Mouse (Mus musculus): Measurements from ENCODE around the gene Ubl4b. TPM values are rescaled to one million over a fixed set of nuclear protein-coding genes. Genes with fewer than 3 reads are reported as not detected.

Ubl4b gene
- not detected in 2 replicates for polyA plus RNA-seq (2014; fragmentation: Nextera tagmentation; extraction: Ambion mirVana)

DNA sequence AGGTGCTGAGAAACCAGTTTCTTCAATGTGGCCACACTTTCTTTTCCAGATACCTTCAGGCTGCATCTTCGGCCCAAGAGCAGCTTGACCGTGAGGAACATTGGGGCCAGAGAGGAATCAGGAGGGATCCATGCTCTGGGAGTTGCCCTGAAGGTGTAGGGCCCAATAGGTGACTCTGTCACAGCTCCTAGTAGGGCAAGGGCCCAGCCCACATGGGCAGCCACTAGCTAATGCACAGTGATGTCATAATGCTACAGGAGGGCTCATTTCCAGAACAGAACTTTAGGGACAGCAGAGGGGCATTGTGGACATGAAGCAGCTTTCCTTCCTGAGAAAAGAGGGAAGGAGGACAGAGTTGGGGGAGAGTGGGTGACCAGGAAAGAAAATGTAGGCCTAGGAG, at the start of gene Ubl4b:
Ubl4b (minus strand) TSS at position 232 of the 400 bp plus-strand sequence.
- Histone ChIP-seq H3K9me3 (ENCODE audit: control insufficient read depth, low read depth, low read length) (no peaks in the 10 kb centered on the region), H3K27me3 (ENCODE audit: control insufficient read depth, insufficient read depth, low read length) (no peaks in the 10 kb centered on the region), H3K4me1 (ENCODE audit: control insufficient read depth, insufficient read depth, low read length) (0 out of 2 replicates have a peak, but pooled peaks cover 3% of the 10 kb centered on the region), H3K4me2 (replicated peaks; ENCODE audit: low read depth, low read length) (no peak within 1 kb of the TSS), H3K4me3 (ENCODE audit: low read depth, low read length) (no peak within 1 kb of the TSS), H3K36me3 (ENCODE audit: control insufficient read depth, insufficient read depth, low read length) (no peaks in the 10 kb centered on the region), H3K9ac (replicated peaks; ENCODE audit: low read depth, low read length) (no peak within 1 kb of the TSS), H3K27ac (ENCODE audit: low read length) (no peak within 1 kb of the TSS)
- ATAC-seq (ENCODE audit: insufficient number of reproducible peaks, insufficient read depth, low FRiP score, low read depth): no peak
- 71% methylated on average over 2 of the region's 2 CpGs for WGBS

GRCm38 (mm10) chr3:107600127-107600526, 45.3 kb upstream of the Ubl4b start:
- H3K9ac ChIP-seq (replicated peaks; ENCODE audit: low read depth, low read length): no peak overlapping the region
- no peaks in the 10 kb centered on the region for H3K4me1 ChIP-seq (ENCODE audit: control insufficient read depth, insufficient read depth, low read length)
- H3K27ac ChIP-seq (ENCODE audit: low read length): no peak overlapping the region
- ATAC-seq (ENCODE audit: insufficient number of reproducible peaks, insufficient read depth, low FRiP score, low read depth): no peak
- no peak overlapping the region for H3K4me2 ChIP-seq (replicated peaks; ENCODE audit: low read depth, low read length)
- peaks cover 46% of the 10 kb centered on the region for H3K27me3 ChIP-seq (ENCODE audit: control insufficient read depth, insufficient read depth, low read length)
- no peak overlapping the region for H3K4me3 ChIP-seq (ENCODE audit: low read depth, low read length)
- no peaks in the 10 kb centered on the region for H3K36me3 ChIP-seq (ENCODE audit: control insufficient read depth, insufficient read depth, low read length)
- H3K9me3 ChIP-seq (ENCODE audit: control insufficient read depth, low read depth, low read length): no peaks in the 10 kb centered on the region
- WGBS: 41% methylated on average over 5 of the region's 6 CpGs

DNA sequence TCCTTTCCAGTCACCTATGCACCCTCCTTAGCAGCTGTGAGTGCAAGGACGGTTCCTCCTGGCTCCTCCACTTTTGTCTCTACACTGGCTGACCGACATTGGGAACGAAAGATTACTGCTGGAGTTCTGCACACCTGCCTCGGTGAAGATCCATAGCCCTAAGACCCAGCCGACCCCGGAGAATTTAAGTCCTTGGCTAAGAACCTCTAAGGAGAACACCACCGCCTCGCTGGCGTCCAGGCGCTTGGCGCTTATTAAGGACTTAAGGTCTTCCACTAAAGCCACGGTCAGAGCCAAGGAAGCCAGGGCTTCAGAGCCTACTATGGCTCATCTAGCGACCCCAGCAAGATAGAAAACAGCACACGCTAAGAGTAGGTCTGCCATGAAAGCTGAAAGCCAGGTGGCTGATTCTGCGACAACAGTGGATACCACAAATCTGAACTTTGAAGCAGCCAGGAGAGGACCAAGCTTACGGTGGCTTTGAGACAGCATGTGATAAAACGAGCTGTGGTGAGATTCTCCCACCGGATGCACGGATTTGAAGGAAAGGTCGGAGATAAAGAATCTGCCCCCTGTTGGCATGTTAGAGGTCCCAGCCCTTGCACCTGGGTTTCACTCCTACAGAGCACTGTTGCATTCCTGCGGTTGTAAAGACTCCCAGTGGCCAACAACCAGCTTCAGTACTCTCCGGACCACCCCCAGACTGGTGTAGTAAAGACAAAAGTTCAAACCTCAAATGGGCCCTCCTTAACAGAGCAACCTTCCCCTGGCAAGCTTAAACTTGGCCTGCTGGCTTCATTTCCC, 42.9 kb upstream of the Ubl4b start:
- H3K9ac ChIP-seq (replicated peaks; ENCODE audit: low read depth, low read length): no peak overlapping the region
- H3K4me1 ChIP-seq (ENCODE audit: control insufficient read depth, insufficient read depth, low read length): 0 out of 2 replicates have a peak, but pooled peaks cover 3% of the 10 kb centered on the region
- 9% methylated on average over 22 of the region's 22 CpGs for WGBS
- no peaks in the 10 kb centered on the region for H3K9me3 ChIP-seq (ENCODE audit: control insufficient read depth, low read depth, low read length)
- H3K36me3 ChIP-seq (ENCODE audit: control insufficient read depth, insufficient read depth, low read length): no peaks in the 10 kb centered on the region
- ATAC-seq (ENCODE audit: insufficient number of reproducible peaks, insufficient read depth, low FRiP score, low read depth): no peak
- peaks cover 68% of the 10 kb centered on the region for H3K27me3 ChIP-seq (ENCODE audit: control insufficient read depth, insufficient read depth, low read length)
- H3K27ac ChIP-seq (ENCODE audit: low read length): no peak overlapping the region
- no peak overlapping the region for H3K4me3 ChIP-seq (ENCODE audit: low read depth, low read length)
- no peak overlapping the region for H3K4me2 ChIP-seq (replicated peaks; ENCODE audit: low read depth, low read length)

DNA sequence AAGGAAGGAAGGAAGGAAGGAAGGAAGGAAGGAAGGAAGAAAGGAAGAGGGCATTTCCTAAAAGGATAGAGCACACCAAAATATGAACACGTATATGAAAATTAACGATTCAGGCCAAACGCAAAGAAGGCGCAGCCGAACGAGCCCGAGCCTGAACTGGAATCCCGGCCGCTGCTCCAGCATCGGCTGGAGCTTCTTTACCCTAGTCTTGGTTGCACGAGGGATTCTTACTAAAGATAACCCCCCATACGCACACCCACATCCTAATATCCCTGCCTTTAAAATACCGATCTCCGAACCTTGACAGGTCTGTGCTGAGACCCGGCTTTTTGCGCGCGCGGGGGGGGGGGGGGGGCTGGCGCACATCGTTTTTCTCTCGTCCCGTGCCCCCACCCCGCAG, 42.3 kb upstream of the Ubl4b start:
- H3K36me3 ChIP-seq (ENCODE audit: control insufficient read depth, insufficient read depth, low read length): no peaks in the 10 kb centered on the region
- H3K4me1 ChIP-seq (ENCODE audit: control insufficient read depth, insufficient read depth, low read length): 0 out of 2 replicates have a peak, but pooled peaks cover 3% of the 10 kb centered on the region
- H3K9ac ChIP-seq (replicated peaks; ENCODE audit: low read depth, low read length): no peak overlapping the region
- 3% methylated on average over 20 of the region's 24 CpGs for WGBS
- no peaks in the 10 kb centered on the region for H3K9me3 ChIP-seq (ENCODE audit: control insufficient read depth, low read depth, low read length)
- peaks cover 72% of the 10 kb centered on the region for H3K27me3 ChIP-seq (ENCODE audit: control insufficient read depth, insufficient read depth, low read length)
- ATAC-seq (ENCODE audit: insufficient number of reproducible peaks, insufficient read depth, low FRiP score, low read depth): no peak
- H3K4me2 ChIP-seq (replicated peaks; ENCODE audit: low read depth, low read length): no peak overlapping the region
- H3K27ac ChIP-seq (ENCODE audit: low read length): no peak overlapping the region
- H3K4me3 ChIP-seq (ENCODE audit: low read depth, low read length): no peak overlapping the region

DNA sequence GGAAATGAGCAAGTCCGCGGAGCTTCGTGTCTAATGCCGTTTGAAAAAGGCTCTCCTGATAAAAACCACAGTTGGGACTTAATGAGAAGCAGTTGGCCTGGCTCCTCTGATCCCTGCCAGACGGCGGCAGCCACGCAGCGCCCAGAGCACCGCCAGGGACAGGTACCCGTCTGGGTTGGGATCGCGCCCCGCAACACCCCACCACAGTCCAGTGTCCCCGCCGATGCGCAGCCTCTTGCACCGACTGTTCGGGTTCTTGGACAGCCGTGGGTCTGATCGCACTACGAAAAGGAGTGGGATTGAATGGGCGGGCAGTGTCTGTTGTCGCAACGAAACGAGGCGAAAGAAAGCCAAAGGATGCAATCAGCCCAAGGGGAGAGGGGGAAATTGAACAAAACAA, 41.7 kb upstream of the Ubl4b start:
- no peak overlapping the region for H3K27ac ChIP-seq (ENCODE audit: low read length)
- 0 out of 2 replicates have a peak, but pooled peaks cover 3% of the 10 kb centered on the region for H3K4me1 ChIP-seq (ENCODE audit: control insufficient read depth, insufficient read depth, low read length)
- H3K9me3 ChIP-seq (ENCODE audit: control insufficient read depth, low read depth, low read length): no peaks in the 10 kb centered on the region
- WGBS: under 1% methylated on average over 26 of the region's 26 CpGs
- H3K27me3 ChIP-seq (ENCODE audit: control insufficient read depth, insufficient read depth, low read length): peaks cover 69% of the 10 kb centered on the region
- no peak overlapping the region for H3K9ac ChIP-seq (replicated peaks; ENCODE audit: low read depth, low read length)
- H3K4me2 ChIP-seq (replicated peaks; ENCODE audit: low read depth, low read length): no peak overlapping the region
- H3K36me3 ChIP-seq (ENCODE audit: control insufficient read depth, insufficient read depth, low read length): no peaks in the 10 kb centered on the region
- ATAC-seq (ENCODE audit: insufficient number of reproducible peaks, insufficient read depth, low FRiP score, low read depth): no peak
- no peak overlapping the region for H3K4me3 ChIP-seq (ENCODE audit: low read depth, low read length)

DNA sequence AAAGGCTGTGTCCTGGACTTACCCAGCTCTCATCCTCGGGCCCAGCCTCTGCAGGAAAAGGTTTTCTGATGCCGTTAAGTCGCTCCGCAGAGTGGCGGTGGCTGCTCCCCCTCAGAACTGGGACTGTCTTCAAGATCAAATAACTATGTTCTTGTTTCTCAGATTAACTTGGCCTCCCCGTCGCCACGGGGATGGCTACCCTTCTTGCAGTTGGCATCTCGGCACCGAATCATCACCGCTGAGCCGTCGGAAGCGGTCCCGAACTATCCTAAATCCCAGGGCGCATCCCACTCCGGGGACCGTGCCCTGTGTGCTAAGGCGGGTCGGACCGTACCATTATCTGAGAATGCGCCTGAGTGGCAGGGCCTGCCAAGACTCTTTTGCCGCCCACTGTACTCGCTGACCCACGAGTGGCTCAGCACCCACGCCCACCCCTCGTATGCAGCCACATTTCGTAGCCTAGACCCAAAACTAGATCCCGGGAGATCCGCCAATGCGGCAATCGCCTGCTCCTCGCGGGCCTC, 41.1 kb upstream of the Ubl4b start:
- no peak for ATAC-seq (ENCODE audit: insufficient number of reproducible peaks, insufficient read depth, low FRiP score, low read depth)
- no peaks in the 10 kb centered on the region for H3K9me3 ChIP-seq (ENCODE audit: control insufficient read depth, low read depth, low read length)
- no peak overlapping the region for H3K9ac ChIP-seq (replicated peaks; ENCODE audit: low read depth, low read length)
- 0 out of 2 replicates have a peak, but pooled peaks cover 3% of the 10 kb centered on the region for H3K4me1 ChIP-seq (ENCODE audit: control insufficient read depth, insufficient read depth, low read length)
- H3K27ac ChIP-seq (ENCODE audit: low read length): no peak overlapping the region
- H3K36me3 ChIP-seq (ENCODE audit: control insufficient read depth, insufficient read depth, low read length): no peaks in the 10 kb centered on the region
- peaks cover 66% of the 10 kb centered on the region for H3K27me3 ChIP-seq (ENCODE audit: control insufficient read depth, insufficient read depth, low read length)
- WGBS: 1% methylated on average over 34 of the region's 34 CpGs
- no peak overlapping the region for H3K4me3 ChIP-seq (ENCODE audit: low read depth, low read length)
- H3K4me2 ChIP-seq (replicated peaks; ENCODE audit: low read depth, low read length): no peak overlapping the region

DNA sequence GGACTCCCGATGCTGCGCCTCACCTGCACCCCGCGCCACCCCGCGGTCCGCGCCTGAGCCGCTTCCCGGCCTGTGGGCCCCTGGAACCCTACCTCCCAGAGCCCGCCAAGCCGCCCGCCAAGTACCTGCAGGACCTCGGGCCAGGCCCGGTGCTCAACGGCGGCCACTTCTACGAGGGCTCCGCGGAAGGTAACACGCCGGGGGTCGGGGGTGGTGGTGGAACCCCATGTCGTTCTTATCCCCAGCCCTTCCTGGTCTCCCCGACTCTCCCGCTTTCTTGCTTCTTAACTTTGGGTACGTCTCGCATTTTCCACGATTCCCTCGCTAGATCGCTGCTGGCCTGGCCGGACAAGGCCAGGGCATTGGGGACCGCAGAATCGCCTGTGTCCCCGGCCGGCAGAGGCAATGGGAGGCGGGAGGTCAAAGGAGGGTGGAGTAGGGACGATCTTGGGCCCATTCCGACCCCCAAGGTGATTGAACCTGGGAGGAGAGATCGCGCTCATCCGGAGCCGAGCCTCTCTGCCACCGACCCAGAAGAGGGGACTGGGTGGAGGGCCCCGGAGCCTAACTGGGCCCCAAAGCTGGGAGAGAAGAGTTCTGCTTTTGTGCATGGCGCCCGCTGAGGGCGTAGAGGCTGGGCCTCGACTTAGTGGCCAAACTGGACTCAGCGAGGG, 40.5 kb upstream of the Ubl4b start:
- peak; percentile 35; the same call in 1 of the 2 replicates for ATAC-seq (ENCODE audit: insufficient number of reproducible peaks, insufficient read depth, low FRiP score, low read depth)
- H3K9ac ChIP-seq (replicated peaks; ENCODE audit: low read depth, low read length): no peak overlapping the region

GRCm38 (mm10) chr3:107594662-107595263, 39.9 kb upstream of the Ubl4b start, which contains the start of gene Alx3:
Gene Alx3, plus strand, starts transcription at chr3:107595031.
- Histone ChIP-seq H3K9ac (replicated peaks; ENCODE audit: low read depth, low read length) (no peak within 1 kb of the TSS), H3K27ac (ENCODE audit: low read length) (no peak within 1 kb of the TSS), H3K9me3 (ENCODE audit: control insufficient read depth, low read depth, low read length) (no peaks in the 10 kb centered on the region), H3K36me3 (ENCODE audit: control insufficient read depth, insufficient read depth, low read length) (no peaks in the 10 kb centered on the region), H3K4me2 (replicated peaks; ENCODE audit: low read depth, low read length) (peak within 1 kb of the TSS; percentile 64), H3K4me3 (ENCODE audit: low read depth, low read length) (peak within 1 kb of the TSS; percentile 31), H3K27me3 (ENCODE audit: control insufficient read depth, insufficient read depth, low read length) (peaks cover 62% of the 10 kb centered on the region), H3K4me1 (ENCODE audit: control insufficient read depth, insufficient read depth, low read length) (0 out of 2 replicates have a peak, but pooled peaks cover 3% of the 10 kb centered on the region)
- 3% methylated on average over 23 of the region's 46 CpGs for WGBS
- ATAC-seq (ENCODE audit: insufficient number of reproducible peaks, insufficient read depth, low FRiP score, low read depth): peak; percentile 24; the same call in 1 of the 2 replicates

More for the DNA sequence above, 40.5 kb upstream of the Ubl4b start:
- Histone ChIP-seq H3K4me1 (ENCODE audit: control insufficient read depth, insufficient read depth, low read length) (0 out of 2 replicates have a peak, but pooled peaks cover 3% of the 10 kb centered on the region), H3K27ac (ENCODE audit: low read length) (no peak overlapping the region), H3K4me3 (ENCODE audit: low read depth, low read length) (peak overlapping the region; percentile 31), H3K4me2 (replicated peaks; ENCODE audit: low read depth, low read length) (peak overlapping the region; percentile 64), H3K27me3 (ENCODE audit: control insufficient read depth, insufficient read depth, low read length) (peaks cover 68% of the 10 kb centered on the region), H3K36me3 (ENCODE audit: control insufficient read depth, insufficient read depth, low read length) (no peaks in the 10 kb centered on the region), H3K9me3 (ENCODE audit: control insufficient read depth, low read depth, low read length) (no peaks in the 10 kb centered on the region)
- WGBS: under 1% methylated on average over 48 of the region's 50 CpGs
